ENCODE assay signal across 9 mouse cellular contexts in genomic region chr6:15792680-15793601, GRCm38 (mm10).
DNase-seq lines count a peak whose midpoint lies in the region; ATAC-seq lines count a peak whose summit lies in the region.
"Had no signal": no experiment of that assay in that cellular context is flagged by ENCODE, and none has a peak within 500 bp of the region (broad histone marks: within the 10 kb centered on the region; RNA-seq: fewer than 3 reads in every experiment).

No protein-coding gene starts in this region.

- peaks cover 16% of the 10 kb centered on the region for H3K4me1 ChIP-seq in hindbrain, embryonic 10.5 days (replicated peaks)
- H3K4me1 ChIP-seq in hindbrain, embryonic 11.5 days (replicated peaks; ENCODE audit: control insufficient read depth, insufficient read depth, low read length): no peaks in the 10 kb centered on the region
- H3K4me1 ChIP-seq in embryonic facial prominence, embryonic 10.5 days: peaks cover 28% of the 10 kb centered on the region
- H3K4me1 ChIP-seq in intestine, embryonic 14.5 days (replicated peaks; ENCODE audit: control insufficient read depth, insufficient read depth, low read length): peaks cover 19% of the 10 kb centered on the region

- H3K27me3 ChIP-seq in hindbrain, embryonic 10.5 days (ENCODE audit: insufficient read depth, poor library complexity, severe bottlenecking): peaks cover 5% of the 10 kb centered on the region; the same call in 1 of the 2 replicates
- no peaks in the 10 kb centered on the region for H3K27me3 ChIP-seq in hindbrain, embryonic 11.5 days (ENCODE audit: control insufficient read depth, insufficient read depth, low read length)
- H3K27me3 ChIP-seq in embryonic facial prominence, embryonic 10.5 days (replicated peaks; ENCODE audit: low read depth, poor library complexity, severe bottlenecking): no peaks in the 10 kb centered on the region
- H3K27me3 ChIP-seq in intestine, embryonic 14.5 days (replicated peaks; ENCODE audit: control insufficient read depth, insufficient read depth, low read length): no peaks in the 10 kb centered on the region

- H3K9me3 ChIP-seq in hindbrain, embryonic 10.5 days: no peaks in the 10 kb centered on the region
- H3K9me3 ChIP-seq in hindbrain, embryonic 11.5 days (ENCODE audit: control insufficient read depth, low read length): no peaks in the 10 kb centered on the region
- no peaks in the 10 kb centered on the region for H3K9me3 ChIP-seq in embryonic facial prominence, embryonic 10.5 days
- no peaks in the 10 kb centered on the region for H3K9me3 ChIP-seq in intestine, embryonic 14.5 days (ENCODE audit: control insufficient read depth, low read length)

- no peaks in the 10 kb centered on the region for H3K36me3 ChIP-seq in hindbrain, embryonic 10.5 days
- no peaks in the 10 kb centered on the region for H3K36me3 ChIP-seq in hindbrain, embryonic 11.5 days (ENCODE audit: control insufficient read depth, insufficient read depth, low read length)
- no peaks in the 10 kb centered on the region for H3K36me3 ChIP-seq in embryonic facial prominence, embryonic 10.5 days (replicated peaks)
- H3K36me3 ChIP-seq in intestine, embryonic 14.5 days (ENCODE audit: control insufficient read depth, insufficient read depth, low read length): no peaks in the 10 kb centered on the region

- no peak overlapping the region for H3K4me2 ChIP-seq in hindbrain, embryonic 11.5 days (replicated peaks; ENCODE audit: low read depth, low read length)
- no peak overlapping the region for H3K4me2 ChIP-seq in intestine, embryonic 14.5 days (ENCODE audit: low read length)

- H3K9ac ChIP-seq in hindbrain, embryonic 11.5 days (ENCODE audit: low read depth, low read length): no peak overlapping the region
- H3K9ac ChIP-seq in intestine, embryonic 14.5 days (ENCODE audit: low read length): no peak overlapping the region

- 73% methylated on average over 12 of the region's 12 CpGs for WGBS in hindbrain, embryonic 10.5 days
- WGBS in hindbrain, embryonic 11.5 days: 76% methylated on average over 12 of the region's 12 CpGs
- 78% methylated on average over 12 of the region's 12 CpGs for WGBS in embryonic facial prominence, embryonic 10.5 days
- 57% methylated on average over 12 of the region's 12 CpGs for WGBS in intestine, embryonic 14.5 days

- H3K27ac ChIP-seq in hindbrain, embryonic 10.5 days: 0 out of 2 replicates have a peak overlapping the region, but pooled peaks have one; percentile 12
- no peak overlapping the region for H3K27ac ChIP-seq in hindbrain, embryonic 11.5 days (ENCODE audit: low read depth, low read length)
- H3K27ac ChIP-seq in embryonic facial prominence, embryonic 10.5 days (replicated peaks): no peak overlapping the region
- H3K27ac ChIP-seq in intestine, embryonic 14.5 days (ENCODE audit: low read depth): peak overlapping the region; percentile 7; the same call in 1 of the 2 replicates

- no peak overlapping the region for H3K4me3 ChIP-seq in hindbrain, embryonic 10.5 days
- H3K4me3 ChIP-seq in hindbrain, embryonic 11.5 days (ENCODE audit: low read depth, low read length): no peak overlapping the region
- H3K4me3 ChIP-seq in embryonic facial prominence, embryonic 10.5 days: no peak overlapping the region
- H3K4me3 ChIP-seq in intestine, embryonic 14.5 days (ENCODE audit: low read depth, low read length): no peak overlapping the region
- H3K4me3 ChIP-seq: erythroblast, embryonic 14.5 days had no signal

- ATAC-seq in hindbrain, embryonic 11.5 days (ENCODE audit: low FRiP score): no peak
- ATAC-seq in intestine, embryonic 14.5 days (replicated peaks; ENCODE audit: low FRiP score, low TSS enrichment, low read depth): no peak

- peak; percentile 13 for DNase-seq in hindbrain, embryonic 10.5 days (ENCODE audit: low spot score)
- DNase-seq in hindbrain, embryonic 11.5 days (ENCODE audit: low spot score): no peak
- peak; percentile 34 to 35 for DNase-seq in B cell, adult 2 months
- DNase-seq in embryonic facial prominence, embryonic 10.5 days (ENCODE audit: low spot score): peak; percentile 14
- no peak for DNase-seq in intestine, embryonic 14.5 days (ENCODE audit: low spot score)
- DNase-seq in thymus, postnatal 25 days: peak; percentile 11
- DNase-seq in frontal cortex, postnatal 25 days (ENCODE audit: low spot score in 2 of 2): no peak
- DNase-seq in cerebellum, adult 9-11 months: no peak

Comparison
In these comparisons a context has a peak if more than half of its experiments do, and no peak if none do; other contexts are left out.
1. DNase-seq: peak in hindbrain, embryonic 10.5 days (single experiment), B cell, adult 2 months (2 of 2), embryonic facial prominence, embryonic 10.5 days (single experiment) and thymus, postnatal 25 days (single experiment); none in hindbrain, embryonic 11.5 days (single experiment), intestine, embryonic 14.5 days (single experiment), frontal cortex, postnatal 25 days (0 of 2) and cerebellum, adult 9-11 months (single experiment).
2. H3K27ac ChIP-seq: peak in hindbrain, embryonic 10.5 days (single experiment) and intestine, embryonic 14.5 days (single experiment); none in hindbrain, embryonic 11.5 days (single experiment) and embryonic facial prominence, embryonic 10.5 days (single experiment).